Mouse (Mus musculus) forebrain, embryonic 14.5 days (tissue): ENCODE data around the gene Tcf15. TPM values are rescaled to one million over a fixed set of nuclear protein-coding genes. Genes with fewer than 3 reads are reported as not detected.

Experiments used
- ATAC-seq: fragments of 200-750 bp; cut with Nextera tagmentation; 2 replicates; pipeline ENCODE4 v1.8.0; 2017; ENCODE audit warnings: mild to moderate bottlenecking, moderate library complexity
- DNase-seq: peaks from one replicate; pipeline ENCODE4 v3.0.0-alpha.2; 2015; ENCODE audit warnings: low spot score
- H3K27ac ChIP-seq: fragments of 300-500 bp; sonication (generic); 2 replicates; pipeline ENCODE4 v1.5.1; 2014; ENCODE audit warnings: low read depth, mild to moderate bottlenecking, control low read depth, low read length, moderate library complexity
- H3K27me3 ChIP-seq: fragments of 300-500 bp; sonication (generic); replicated peaks from 2 replicates; pipeline ENCODE4 v1.6.1; 2014; ENCODE audit warnings: low read length, control low read depth, mixed read lengths; ENCODE audit not compliant: control insufficient read depth, insufficient read depth
- H3K36me3 ChIP-seq: fragments of 300-500 bp; sonication (generic); 2 replicates; pipeline ENCODE4 v1.6.1; 2014; ENCODE audit warnings: low read length, control low read depth; ENCODE audit not compliant: control insufficient read depth, insufficient read depth
- H3K4me1 ChIP-seq: fragments of 300-500 bp; sonication (generic); 2 replicates; pipeline ENCODE4 v1.6.1; 2014; ENCODE audit warnings: antibody characterized with exemption, low read length, control low read depth; ENCODE audit not compliant: control insufficient read depth, insufficient read depth
- H3K4me2 ChIP-seq: fragments of 300-500 bp; sonication (generic); 2 replicates; pipeline ENCODE4 v1.6.1; 2014; ENCODE audit warnings: mild to moderate bottlenecking, control low read depth, low read length
- H3K4me3 ChIP-seq: fragments of 300-500 bp; sonication (generic); 2 replicates; pipeline ENCODE4 v1.5.1; 2014; ENCODE audit warnings: low read depth, low read length, control low read depth
- H3K9ac ChIP-seq: fragments of 300-500 bp; sonication (generic); 2 replicates; pipeline ENCODE4 v1.6.1; 2014; ENCODE audit warnings: mild to moderate bottlenecking, low read length, control low read depth, moderate library complexity
- H3K9me3 ChIP-seq: fragments of 300-500 bp; sonication (generic); replicated peaks from 2 replicates; pipeline ENCODE4 v1.6.1; 2016; ENCODE audit warnings: low read length, control low read depth, mixed read lengths; ENCODE audit not compliant: control insufficient read depth
- WGBS: fragments of 180-500 bp; shearing (Covaris S2); extraction: QIAGEN DNeasy Blood & Tissue Kit; methylation state at CpG from one replicate; pipeline ENCODE4 v1.1.7; 2014; 5-methylcytosine and 5-hydroxymethylcytosine counted together
- polyA plus RNA-seq: library from polyadenylated mRNA; unstranded; fragments of >200 nt; fragmentation: Nextera tagmentation; extraction: Ambion mirVana; gene quantifications from 2 replicates; pipeline ENCODE4 v1.2.1, GENCODE M21; 2014

Gene Tcf15
- polyA plus RNA-seq, 1 experiment from 2014 or later, result 1.1 TPM

- Histone ChIP-seq H3K4me3 (peak overlapping the region; percentile 14), H3K9me3 (no peaks in the 10 kb centered on the region), H3K36me3 (no peaks in the 10 kb centered on the region), H3K27me3 (no peaks in the 10 kb centered on the region), H3K27ac (no peak overlapping the region), H3K4me1 (peaks cover 6% of the 10 kb centered on the region; the same call in 1 of the 2 replicates), H3K9ac (peak overlapping the region; percentile 53), H3K4me2 (peak overlapping the region; percentile 56)
- 13% methylated on average over 36 of the region's 36 CpGs for WGBS
- ATAC-seq (peak; percentile 27; the same call in 1 of the 2 replicates), DNase-seq (no peak)
Observed at GRCm38 (mm10) chr2:152114057-152114975, 29.0 kb upstream of the Tcf15 start.

- Histone ChIP-seq H3K4me3 (no peak overlapping the region), H3K4me2 (no peak overlapping the region), H3K36me3 (no peaks in the 10 kb centered on the region), H3K9me3 (no peaks in the 10 kb centered on the region), H3K27me3 (no peaks in the 10 kb centered on the region), H3K4me1 (peaks cover 6% of the 10 kb centered on the region; the same call in 1 of the 2 replicates), H3K27ac (no peak overlapping the region), H3K9ac (no peak overlapping the region)
- 81% methylated on average over 7 of the region's 7 CpGs for WGBS
- ATAC-seq, result no peak
- no peak for DNase-seq
Observed at GRCm38 (mm10) chr2:152117694-152118093, 25.7 kb upstream of the Tcf15 start.

- Histone ChIP-seq H3K27me3 (no peaks in the 10 kb centered on the region), H3K4me2 (no peak overlapping the region), H3K36me3 (no peaks in the 10 kb centered on the region), H3K27ac (no peak overlapping the region), H3K4me1 (peaks cover 6% of the 10 kb centered on the region; the same call in 1 of the 2 replicates), H3K9me3 (no peaks in the 10 kb centered on the region), H3K4me3 (no peak overlapping the region), H3K9ac (no peak overlapping the region)
- no peak for ATAC-seq
- WGBS, result 65% methylated on average over 6 of the region's 6 CpGs
- no peak for DNase-seq
Observed at GRCm38 (mm10) chr2:152119228-152119865, 24.0 kb upstream of the Tcf15 start.

GRCm38 (mm10) chr2:152122896-152123295 lies 20.5 kb upstream of the Tcf15 start:
- WGBS, result 80% methylated on average over 9 of the region's 9 CpGs
- no peak overlapping the region for H3K4me2 ChIP-seq
- no peak overlapping the region for H3K27ac ChIP-seq
- DNase-seq (no peak), ATAC-seq (no peak)
- H3K9me3 ChIP-seq, result no peaks in the 10 kb centered on the region
- no peak overlapping the region for H3K4me3 ChIP-seq
- H3K9ac ChIP-seq, result no peak overlapping the region
- no peaks in the 10 kb centered on the region for H3K27me3 ChIP-seq
- no peaks in the 10 kb centered on the region for H3K36me3 ChIP-seq
- no peaks in the 10 kb centered on the region for H3K4me1 ChIP-seq

- Histone ChIP-seq H3K9me3 (no peaks in the 10 kb centered on the region), H3K4me3 (no peak overlapping the region), H3K4me2 (no peak overlapping the region), H3K9ac (no peak overlapping the region), H3K4me1 (no peaks in the 10 kb centered on the region), H3K27me3 (no peaks in the 10 kb centered on the region), H3K27ac (no peak overlapping the region), H3K36me3 (no peaks in the 10 kb centered on the region)
- ATAC-seq (no peak), DNase-seq (no peak)
- 71% methylated on average over 2 of the region's 2 CpGs for WGBS
Observed at GRCm38 (mm10) chr2:152128597-152128996, 14.8 kb upstream of the Tcf15 start.

- Histone ChIP-seq H3K9ac (no peak overlapping the region), H3K27me3 (no peaks in the 10 kb centered on the region), H3K4me3 (no peak overlapping the region), H3K4me1 (no peaks in the 10 kb centered on the region), H3K4me2 (no peak overlapping the region), H3K36me3 (no peaks in the 10 kb centered on the region), H3K27ac (no peak overlapping the region), H3K9me3 (no peaks in the 10 kb centered on the region)
- ATAC-seq (no peak), DNase-seq (no peak)
- WGBS, result 67% methylated on average over 3 of the region's 3 CpGs
Observed at GRCm38 (mm10) chr2:152129778-152130177, 13.6 kb upstream of the Tcf15 start.

- DNase-seq (no peak), ATAC-seq (no peak)
- Histone ChIP-seq H3K4me1 (no peaks in the 10 kb centered on the region), H3K27me3 (no peaks in the 10 kb centered on the region), H3K9me3 (no peaks in the 10 kb centered on the region), H3K4me3 (no peak overlapping the region), H3K9ac (no peak overlapping the region), H3K27ac (no peak overlapping the region), H3K4me2 (no peak overlapping the region), H3K36me3 (no peaks in the 10 kb centered on the region)
- WGBS, result 76% methylated on average over 9 of the region's 9 CpGs
Observed at GRCm38 (mm10) chr2:152132016-152132415, 11.3 kb upstream of the Tcf15 start.

- WGBS, result 81% methylated on average over 8 of the region's 8 CpGs
- ATAC-seq (no peak), DNase-seq (no peak)
- Histone ChIP-seq H3K9me3 (no peaks in the 10 kb centered on the region), H3K4me2 (no peak overlapping the region), H3K27me3 (no peaks in the 10 kb centered on the region), H3K36me3 (no peaks in the 10 kb centered on the region), H3K27ac (no peak overlapping the region), H3K4me3 (no peak overlapping the region), H3K4me1 (no peaks in the 10 kb centered on the region), H3K9ac (no peak overlapping the region)
Observed at GRCm38 (mm10) chr2:152132691-152133090, 10.7 kb upstream of the Tcf15 start.
